Mouse (Mus musculus): Measurements from ENCODE around the gene Tinagl1.
A peak's percentile ranks its signal among the peaks of the same experiment; 100 is the strongest.

Tinagl1 gene

GRCm38 (mm10) chr4:130177087-130177486, 2.2 kb upstream of the Tinagl1 start:
- no peak for DNase-seq (ENCODE audit: low spot score)

- DNase-seq (ENCODE audit: low spot score) = no peak
Measured at GRCm38 (mm10) chr4:130176156-130176720, 1.3 kb upstream of the Tinagl1 start.

GRCm38 (mm10) chr4:130174335-130175031, 439 bp downstream of the Tinagl1 start:
- DNase-seq (ENCODE audit: low spot score) = peak; percentile 90

- DNase-seq (ENCODE audit: low spot score) = no peak
Measured at GRCm38 (mm10) chr4:130173911-130174311, 1.0 kb downstream of the Tinagl1 start.

GRCm38 (mm10) chr4:130173060-130173822, 1.7 kb downstream of the Tinagl1 start:
- peak; percentile 48 for DNase-seq (ENCODE audit: low spot score)

- DNase-seq (ENCODE audit: low spot score) = peak; percentile 68
Measured at GRCm38 (mm10) chr4:130171951-130172765, 2.8 kb downstream of the Tinagl1 start.

- no peak for DNase-seq (ENCODE audit: low spot score)
Measured at GRCm38 (mm10) chr4:130170362-130170761, 4.6 kb downstream of the Tinagl1 start.

GRCm38 (mm10) chr4:130169411-130169971, 5.4 kb downstream of the Tinagl1 start:
- peak; percentile 60 for DNase-seq (ENCODE audit: low spot score)

- peak; percentile 90 for DNase-seq (ENCODE audit: low spot score)
Measured at GRCm38 (mm10) chr4:130168280-130169183, 6.4 kb downstream of the Tinagl1 start.

- DNase-seq (ENCODE audit: low spot score) = no peak
Measured at GRCm38 (mm10) chr4:130167814-130168213, 7.1 kb downstream of the Tinagl1 start.

- no peak for DNase-seq (ENCODE audit: low spot score)
Measured at GRCm38 (mm10) chr4:130167321-130167720, 7.6 kb downstream of the Tinagl1 start.

- no peak for DNase-seq (ENCODE audit: low spot score)
Measured at GRCm38 (mm10) chr4:130166592-130166991, 8.3 kb downstream of the Tinagl1 start.

- no peak for DNase-seq (ENCODE audit: low spot score)
Measured at GRCm38 (mm10) chr4:130166061-130166460, 8.9 kb downstream of the Tinagl1 start.

GRCm38 (mm10) chr4:130164121-130164520, 10.8 kb downstream of the Tinagl1 start:
- no peak for DNase-seq (ENCODE audit: low spot score)

GRCm38 (mm10) chr4:130163391-130163861, 11.5 kb downstream of the Tinagl1 start:
- DNase-seq (ENCODE audit: low spot score) = no peak

- DNase-seq (ENCODE audit: low spot score) = no peak
Measured at GRCm38 (mm10) chr4:130161349-130161748, 13.6 kb downstream of the Tinagl1 start.

- DNase-seq (ENCODE audit: low spot score) = peak; percentile 75
Measured at GRCm38 (mm10) chr4:130156812-130157371, 18.0 kb downstream of the Tinagl1 start.

GRCm38 (mm10) chr4:130154250-130154649, 20.7 kb downstream of the Tinagl1 start:
- no peak for DNase-seq (ENCODE audit: low spot score)

GRCm38 (mm10) chr4:130148405-130148804, 26.5 kb downstream of the Tinagl1 start:
- no peak for DNase-seq (ENCODE audit: low spot score)

GRCm38 (mm10) chr4:130141786-130142185, 33.1 kb downstream of the Tinagl1 start:
- DNase-seq (ENCODE audit: low spot score) = no peak

Data from yolk sac, embryonic 10.5 days (tissue).